Mouse (Mus musculus): Measurements from ENCODE around the gene Wars2.

Wars2 gene

DNA sequence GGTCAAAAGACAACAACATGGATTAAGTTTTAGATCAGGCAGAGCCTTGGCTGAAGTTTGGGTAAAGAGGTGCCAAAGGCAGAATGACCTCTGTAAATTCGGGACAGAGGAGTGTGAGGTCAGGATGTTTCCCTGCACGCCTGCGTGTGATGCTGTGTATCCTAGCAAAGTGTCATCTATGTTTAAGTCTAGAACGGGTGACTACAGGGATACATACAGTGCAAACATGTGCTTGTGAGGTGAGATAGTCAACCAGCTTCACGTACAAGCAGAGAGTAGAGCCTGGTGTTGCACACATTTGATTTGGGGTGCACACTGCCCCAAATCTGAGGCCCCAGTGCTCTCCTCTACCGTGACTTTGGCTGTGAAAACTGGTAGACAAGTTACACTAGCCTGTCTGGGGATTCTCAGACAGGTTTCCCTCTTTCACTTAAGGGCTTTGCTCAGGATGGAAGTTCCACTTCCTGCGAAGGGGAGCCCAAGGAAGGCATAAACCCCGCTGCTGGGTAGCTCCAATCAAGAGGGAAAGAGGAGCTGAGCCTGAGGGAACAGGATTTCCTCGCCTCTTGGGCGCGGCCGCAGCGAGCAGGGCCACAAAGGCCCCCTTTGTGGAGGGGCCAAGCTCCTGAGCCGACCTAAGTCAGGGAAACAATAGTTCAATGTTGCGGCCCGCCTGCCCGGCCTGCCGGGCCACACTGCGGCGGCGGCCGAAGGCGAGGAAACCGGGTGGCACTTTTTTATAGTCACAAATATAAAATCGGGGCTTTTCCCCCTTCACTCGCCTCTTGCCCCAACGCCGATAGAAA, 107.3 kb downstream of the Wars2 start:
- no peak for DNase-seq (ENCODE audit: low spot score)

DNA sequence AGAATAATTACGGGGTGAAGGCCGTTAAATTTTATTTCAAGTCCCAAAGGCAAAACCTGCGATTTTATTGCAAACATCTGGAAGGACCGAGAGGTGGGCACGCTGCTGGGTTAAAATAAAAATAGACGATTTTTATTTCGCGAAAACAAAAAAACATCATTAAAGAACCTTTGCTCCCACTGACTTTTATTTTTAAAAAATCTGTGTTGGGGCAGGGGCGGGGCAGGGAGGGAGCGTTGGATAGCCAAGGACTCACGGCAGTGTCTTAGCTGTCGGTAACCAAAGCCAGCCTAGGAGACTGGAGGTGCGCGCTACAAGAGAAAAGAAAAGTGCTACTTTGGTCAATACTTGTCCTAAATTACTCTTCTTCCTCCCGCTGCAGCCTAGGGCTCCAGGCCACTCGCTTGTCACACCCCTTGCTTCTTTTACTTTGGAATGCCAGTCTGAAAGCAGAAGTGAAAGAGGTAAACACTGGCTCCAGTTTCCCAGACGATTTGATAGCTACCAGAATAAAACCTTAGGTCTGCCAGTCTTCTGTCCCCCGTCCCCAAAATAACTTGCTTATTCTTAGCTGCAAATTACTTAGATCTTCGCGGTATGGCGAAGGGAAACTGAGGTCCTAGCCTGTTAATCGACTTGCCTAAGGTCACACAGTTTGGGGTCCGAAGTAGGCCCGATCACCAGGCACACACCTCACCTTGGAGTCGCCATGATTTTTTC, 108.1 kb downstream of the Wars2 start:
- DNase-seq (ENCODE audit: low spot score): no peak

DNA sequence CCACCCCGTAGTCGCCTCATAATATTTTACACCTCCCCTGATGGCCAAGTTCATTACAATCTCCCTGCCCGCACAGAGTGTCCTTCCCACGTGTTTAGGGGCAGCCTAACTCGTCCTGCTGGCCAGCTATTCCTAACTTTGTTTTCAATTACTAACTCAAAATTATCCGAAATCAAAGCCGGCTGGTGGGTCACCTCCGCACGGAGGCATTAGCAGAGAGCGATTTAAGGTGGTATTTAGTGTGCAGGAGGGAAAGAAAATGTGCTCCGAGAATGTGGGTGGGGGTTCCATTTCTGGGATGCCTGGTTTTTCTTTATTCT, 108.6 kb downstream of the Wars2 start:
- DNase-seq (ENCODE audit: low spot score): no peak

DNA sequence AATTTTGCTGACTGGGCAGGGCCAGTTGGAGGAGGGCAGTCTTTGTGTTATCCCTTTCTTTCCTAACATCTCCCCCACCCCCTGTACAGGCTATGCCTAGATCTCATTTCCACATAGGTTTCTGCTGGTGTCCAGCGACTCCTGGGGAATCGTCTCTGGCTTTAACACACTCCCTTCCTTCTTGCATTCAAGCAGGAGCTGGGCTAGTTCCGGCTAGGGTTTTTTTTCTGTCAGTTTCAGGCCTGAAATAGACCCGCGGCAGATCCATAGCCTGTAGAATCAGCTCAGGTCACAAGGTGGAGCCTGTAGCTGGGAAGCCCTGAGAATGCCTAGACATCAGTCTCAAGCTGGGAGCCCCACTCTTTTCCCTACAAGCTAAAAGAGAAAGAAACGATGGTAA, 109.0 kb downstream of the Wars2 start:
- no peak for DNase-seq (ENCODE audit: low spot score)

DNA sequence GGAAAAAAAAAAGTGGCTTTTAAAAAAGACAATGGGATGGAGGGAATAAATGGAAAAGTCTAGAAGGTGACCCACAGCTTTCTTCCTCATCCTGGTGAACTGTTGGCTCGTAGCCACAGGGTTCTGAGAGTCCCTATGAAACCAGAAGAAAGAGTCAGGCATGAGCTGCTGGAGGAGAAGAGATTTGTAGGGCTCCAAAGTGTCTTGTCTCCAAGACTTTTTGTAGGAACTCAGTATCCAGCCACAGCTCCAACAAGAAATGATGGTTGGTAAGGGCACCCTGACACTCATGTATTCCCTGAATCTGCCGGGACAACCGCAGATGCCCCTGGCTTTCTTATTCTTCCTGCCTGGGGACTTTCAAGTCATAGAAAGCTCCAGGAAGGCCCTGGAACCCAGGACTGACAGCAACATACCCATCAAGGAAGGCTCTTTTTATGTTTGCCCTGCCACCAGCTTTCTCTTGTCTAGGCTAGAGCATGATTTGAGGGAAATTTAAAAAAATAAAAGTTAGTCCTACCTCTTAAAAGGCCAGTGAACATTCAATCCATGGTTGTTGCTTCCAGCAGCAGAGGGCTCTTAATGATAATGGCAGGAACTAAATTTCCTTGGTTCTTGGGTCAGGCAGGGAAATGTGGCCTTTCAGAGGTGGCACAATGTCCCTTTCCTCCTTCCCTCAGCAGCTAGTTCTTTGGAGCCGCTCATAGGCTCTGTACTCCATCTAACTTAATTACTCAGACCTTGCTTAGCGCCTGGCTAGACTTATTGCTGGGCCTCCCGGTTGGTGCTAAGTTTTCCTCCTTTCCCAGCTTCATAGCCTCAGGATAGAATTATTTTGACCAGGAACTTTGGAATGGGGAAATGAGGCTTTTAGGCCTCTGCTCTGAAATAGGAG, 110.7 kb downstream of the Wars2 start:
- DNase-seq (ENCODE audit: low spot score): no peak

DNA sequence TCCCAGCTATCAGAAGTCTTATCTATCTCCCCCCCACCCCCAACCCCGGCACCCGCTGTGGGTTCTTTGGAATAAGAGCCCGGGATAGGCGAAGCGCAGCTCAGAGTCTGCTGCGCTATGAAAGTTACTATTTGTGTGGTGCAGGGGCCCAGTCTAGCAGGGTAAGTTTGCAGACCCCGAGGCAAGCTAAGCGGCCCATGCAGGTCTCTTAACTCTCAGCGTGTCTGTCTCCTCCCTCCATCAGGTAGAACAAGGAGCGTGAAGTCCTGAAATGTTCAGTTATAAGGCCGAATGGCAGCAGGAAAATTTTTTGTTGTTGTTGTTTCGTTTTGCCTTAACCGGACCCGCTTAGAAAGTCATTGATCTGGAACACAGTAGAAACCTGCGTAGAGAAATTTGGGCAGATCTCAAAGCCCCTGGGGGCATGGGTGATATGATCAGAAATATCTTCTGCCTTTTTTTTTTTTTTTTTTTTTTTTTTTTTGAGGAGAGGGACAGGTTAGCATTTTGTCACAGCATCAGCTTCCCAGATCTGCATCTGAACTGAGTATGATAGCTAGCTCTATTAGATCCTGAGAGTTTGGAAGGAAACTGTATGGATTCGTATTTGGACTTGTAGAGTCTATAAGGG, 111.7 kb downstream of the Wars2 start:
- no peak for DNase-seq (ENCODE audit: low spot score)

DNA sequence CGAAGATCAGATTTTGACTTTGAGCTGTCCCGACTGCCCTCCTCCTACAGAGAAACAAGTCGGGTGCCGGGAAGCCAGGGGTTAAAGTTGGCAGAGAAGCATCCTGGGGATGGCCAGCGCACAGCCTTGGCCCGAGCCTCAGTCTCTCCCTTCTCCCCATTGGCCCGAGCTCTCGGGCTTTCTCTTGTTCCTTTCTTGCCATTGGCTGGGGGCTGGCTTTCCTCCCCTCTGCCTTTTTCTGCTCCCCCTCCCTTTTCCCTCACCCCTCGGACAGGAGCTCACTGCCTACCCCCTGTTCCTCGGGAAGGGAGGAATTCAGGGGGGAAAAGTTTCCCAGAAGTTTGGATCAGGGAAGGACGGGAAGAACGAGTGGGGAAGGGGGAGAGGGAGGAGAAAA, 112.2 kb downstream of the Wars2 start:
- DNase-seq (ENCODE audit: low spot score): no peak

DNA sequence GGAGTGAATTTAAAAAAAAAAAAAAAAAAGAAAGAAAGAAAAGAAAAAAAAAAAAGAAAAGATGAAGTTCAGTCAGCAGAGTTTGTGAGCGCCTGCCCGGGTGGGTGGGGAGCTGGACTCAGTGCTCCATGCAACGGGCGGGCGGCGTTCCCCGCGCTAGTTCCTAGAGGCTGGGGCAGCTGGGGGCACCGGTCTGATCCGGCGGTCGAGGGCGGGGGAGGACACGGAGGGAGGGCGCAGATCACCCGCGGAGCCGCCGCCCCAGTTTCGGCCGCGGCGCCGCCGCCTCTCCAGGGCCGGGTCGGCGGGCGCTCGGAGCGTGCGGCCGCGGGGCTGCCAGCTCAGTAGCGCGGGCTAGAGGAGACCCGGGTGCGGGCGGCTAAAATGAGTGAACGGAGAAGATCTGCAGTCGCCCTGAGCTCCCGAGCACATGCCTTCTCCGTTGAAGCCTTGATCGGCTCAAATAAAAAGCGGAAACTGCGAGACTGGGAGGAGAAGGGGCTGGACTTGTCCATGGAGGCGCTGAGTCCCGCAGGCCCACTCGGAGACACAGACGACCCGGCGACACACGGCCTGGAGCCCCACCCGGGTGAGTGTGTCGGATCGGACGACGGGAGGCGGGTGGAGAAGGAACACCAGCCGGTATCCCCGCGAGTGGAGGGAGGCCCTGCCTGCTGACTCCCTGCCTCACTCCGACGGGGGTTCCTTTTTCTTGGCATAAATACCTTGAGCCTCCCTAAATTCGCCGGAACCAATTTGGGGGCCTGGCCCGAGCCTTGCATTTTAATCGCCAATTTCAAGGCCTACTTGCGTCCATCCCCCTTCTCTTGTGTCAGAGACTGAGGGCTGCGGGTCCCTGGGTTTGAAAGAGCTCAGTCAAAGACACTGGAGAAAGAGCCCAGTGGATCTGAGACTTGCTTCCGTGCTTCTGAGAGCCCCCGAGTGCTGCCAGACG, 112.9 kb downstream of the Wars2 start:
- no peak for DNase-seq (ENCODE audit: low spot score)

DNA sequence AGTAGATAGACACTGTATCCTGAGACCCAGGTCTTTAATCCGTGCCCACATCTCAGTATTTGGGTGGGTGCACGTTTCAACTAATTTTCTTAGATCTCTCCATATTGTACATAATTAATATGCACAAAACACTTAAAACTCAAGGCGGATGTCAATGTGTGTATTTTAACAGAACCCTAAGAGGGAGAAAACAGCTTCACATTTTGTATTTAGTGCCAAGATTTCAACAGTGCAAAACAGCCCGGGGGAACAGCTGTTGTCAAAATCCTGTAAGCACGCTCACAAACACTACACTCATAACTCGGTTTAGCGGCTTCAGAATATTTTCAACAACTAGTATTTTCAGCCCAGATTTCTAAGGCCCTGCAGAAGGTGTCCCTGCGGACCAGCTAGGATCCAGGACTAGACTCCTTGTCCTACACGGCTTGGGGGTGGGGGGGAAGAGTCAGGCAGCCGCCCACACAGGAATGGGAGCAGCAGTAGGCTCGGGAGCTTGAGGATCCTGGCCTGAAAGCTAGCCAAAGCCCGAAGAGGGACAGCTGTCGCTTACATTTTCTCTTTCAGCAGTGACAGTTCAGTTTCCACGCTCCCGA, 113.8 kb downstream of the Wars2 start:
- no peak for DNase-seq (ENCODE audit: low spot score)

DNA sequence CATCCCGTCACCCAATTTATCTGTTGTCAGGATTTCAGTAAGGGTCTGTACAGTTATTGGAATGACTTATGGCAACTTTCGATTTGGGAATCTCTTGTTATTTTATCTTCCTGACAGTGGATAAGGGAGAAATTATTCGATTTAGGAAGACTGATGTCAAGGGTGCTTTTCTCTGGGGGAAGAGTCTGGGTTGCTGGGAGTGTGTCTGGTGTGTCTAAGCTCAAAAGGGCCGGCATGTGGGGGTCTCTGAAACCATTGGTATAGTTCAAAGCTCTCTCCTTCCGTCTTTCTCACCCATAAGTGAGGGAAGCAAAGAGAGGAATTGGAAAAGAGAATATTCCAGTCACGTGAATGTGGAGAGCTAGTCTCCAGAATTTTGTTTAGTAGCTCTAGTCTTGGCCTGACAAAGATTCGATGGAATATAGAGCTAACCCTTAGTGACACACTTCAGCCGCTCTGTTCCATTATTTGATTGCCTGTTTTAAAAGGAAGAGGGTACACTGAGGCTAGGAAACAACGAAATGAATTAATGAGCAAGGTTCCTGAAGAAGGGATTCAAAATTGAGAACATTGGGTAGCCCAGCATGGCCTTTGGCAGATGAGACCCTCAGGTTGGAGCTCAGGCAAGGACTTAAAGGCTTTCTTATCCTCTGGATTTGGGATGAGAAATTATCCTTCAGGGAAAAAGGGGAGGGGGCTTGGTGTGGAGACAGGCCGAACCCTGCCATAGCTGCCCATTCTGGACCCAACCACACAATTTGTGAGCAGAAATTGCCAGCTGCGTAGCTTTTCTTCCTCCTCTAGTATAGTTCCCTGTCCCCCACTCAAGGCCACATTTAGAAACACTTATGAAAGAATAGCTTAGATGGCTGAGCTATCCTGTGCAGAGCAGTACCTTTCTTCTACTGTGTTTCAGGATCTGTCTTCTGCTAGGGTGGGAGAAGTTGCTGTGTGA, 114.8 kb downstream of the Wars2 start:
- DNase-seq (ENCODE audit: low spot score): no peak

DNA sequence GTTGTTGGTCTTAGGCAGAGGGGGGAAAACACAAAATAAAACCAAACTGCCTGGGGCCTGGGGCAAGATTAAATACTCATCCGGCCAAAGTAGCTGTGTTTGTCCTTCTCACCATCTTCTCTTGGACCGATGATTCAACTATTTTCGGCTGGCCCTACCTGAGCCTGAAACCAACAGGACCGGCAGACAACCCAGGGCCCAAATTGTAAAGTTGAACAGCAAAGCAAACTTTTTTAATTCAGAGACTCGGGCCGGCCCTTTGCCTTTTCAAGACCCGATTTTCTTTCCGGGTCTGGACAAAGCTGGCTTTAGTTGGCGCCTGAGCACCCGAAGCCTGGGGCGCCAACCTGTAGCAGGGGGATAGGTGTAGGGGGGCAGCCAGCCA, 115.5 kb downstream of the Wars2 start:
- DNase-seq (ENCODE audit: low spot score): no peak

DNA sequence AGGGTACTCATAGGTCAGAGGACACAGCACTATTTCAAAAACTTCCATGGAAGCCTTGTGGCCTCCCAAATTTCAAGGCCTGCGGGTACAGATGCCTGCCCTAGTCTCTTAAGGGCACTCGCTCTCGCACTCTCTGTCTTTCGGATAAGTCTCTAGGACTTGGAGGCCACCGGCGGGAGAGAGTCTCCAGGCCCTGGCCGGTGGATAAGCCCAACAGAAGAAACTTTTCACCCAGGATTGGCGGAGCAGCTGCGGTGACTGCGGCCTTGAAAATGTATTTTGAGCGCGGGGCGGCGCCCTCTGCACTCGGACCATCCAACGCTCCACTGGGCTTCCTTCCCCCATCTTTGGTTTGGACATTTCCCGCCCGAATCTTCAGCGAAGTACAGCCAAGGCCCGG, 115.9 kb downstream of the Wars2 start:
- DNase-seq (ENCODE audit: low spot score): no peak

DNA sequence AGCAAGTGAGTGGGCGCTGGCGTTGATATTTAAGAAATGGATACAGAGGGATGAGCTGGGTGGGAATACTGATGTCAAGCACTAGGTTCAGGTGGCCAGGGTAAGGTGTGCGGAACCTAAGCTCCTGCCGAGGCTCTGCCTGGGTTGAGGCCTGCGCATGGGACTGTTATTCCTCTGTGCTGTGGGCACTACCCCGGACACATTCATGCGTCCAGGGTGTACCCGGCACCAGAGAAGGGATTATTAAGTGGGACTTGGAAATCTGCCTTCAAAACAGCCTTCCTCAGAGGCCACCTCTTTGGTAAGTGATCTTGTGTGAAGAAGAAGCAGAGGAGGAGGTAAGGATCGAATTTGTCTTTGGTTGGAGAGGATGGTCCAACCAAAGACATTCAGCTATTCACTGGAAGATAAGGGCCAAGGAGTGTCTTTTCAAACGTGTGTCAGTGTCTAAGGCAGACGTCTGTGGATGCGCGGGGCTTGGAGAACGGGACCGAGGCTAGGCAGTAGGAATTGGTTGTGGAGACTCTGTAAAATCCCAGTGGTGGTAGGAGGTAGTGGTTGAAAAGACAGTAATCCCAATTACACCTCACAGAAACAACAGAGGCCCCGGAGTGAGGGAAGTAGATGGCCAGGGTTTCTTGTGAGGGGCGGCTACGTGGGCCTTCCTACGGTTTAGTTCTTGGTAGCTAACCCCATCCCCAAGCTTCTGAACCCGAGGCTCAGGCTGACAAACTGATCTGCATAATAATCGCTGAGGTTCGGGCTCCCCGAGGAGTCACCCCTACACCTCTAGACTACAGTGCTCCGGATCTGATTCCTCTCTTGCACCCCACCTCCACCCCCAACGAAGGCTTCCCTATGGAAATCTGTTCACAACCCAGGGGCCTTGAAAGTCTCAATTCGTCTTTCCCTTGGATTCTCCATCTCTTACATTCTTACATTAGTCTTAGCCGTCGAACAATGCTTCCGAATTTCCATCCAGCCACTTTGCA, 117.0 kb downstream of the Wars2 start:
- no peak for DNase-seq (ENCODE audit: low spot score)

DNA sequence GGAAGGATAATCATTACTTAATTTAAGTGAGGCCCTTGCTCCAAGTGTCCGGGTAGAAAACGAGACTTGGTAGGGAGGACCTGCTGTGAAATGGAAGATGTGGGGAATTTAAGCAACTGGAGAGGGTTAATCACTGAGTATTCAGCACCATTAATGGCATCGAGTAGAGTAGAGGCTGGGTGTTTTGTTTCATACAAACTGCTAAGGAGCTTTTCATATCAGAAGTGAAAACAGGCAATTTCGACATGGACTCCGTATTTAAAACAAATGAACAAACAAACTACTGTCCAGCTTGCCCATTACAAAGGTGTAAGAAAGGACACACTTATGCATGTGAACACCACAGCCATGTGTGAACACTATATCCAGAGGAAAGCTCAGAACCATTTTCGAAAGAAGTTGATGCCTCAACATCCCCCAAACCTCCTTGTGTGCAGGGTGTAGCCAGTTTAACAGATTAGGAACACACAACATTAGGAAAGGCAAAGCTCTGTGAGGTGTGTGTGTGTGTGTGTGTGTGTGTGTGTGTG, 118.9 kb downstream of the Wars2 start:
- DNase-seq (ENCODE audit: low spot score): no peak

DNA sequence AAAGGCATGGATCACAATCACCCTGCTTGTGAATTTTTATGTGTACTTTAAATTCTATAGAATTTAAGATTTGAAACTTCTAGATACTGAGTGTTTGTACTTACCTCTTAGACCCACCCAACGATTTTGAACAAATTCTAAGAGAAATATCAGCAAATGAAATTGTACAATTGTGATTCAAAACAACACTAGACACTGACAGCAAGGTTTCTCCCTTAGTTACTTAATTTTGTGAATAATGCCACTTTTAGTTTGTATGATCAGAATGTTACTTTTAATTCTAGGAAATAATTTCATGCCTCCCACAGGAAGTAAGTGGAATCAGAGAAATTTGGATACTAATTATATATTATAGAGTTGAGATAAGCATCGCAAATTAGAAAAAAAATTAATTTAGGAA, 119.5 kb downstream of the Wars2 start:
- no peak for DNase-seq (ENCODE audit: low spot score)

DNA sequence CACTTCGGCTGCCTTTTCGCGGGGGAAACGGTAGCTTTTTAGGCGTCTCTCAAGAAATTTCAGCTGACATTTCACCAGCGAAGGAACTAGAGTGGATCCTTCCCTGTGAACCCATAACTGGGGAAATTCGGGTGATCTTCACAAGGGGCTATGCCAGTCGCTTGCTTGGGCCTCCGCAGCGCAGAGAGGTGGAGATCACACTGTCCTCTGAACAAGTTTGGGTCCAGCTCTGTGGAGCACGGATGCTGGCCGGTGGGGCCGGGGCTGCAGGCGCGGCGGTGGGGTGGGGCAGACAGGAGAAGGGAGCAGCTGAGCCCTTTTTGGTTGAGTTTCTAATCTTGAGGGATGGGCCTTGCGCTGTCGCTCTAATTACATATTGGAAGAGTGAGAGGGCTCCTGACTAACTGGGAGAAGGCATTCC, 120.5 kb downstream of the Wars2 start:
- DNase-seq (ENCODE audit: low spot score): no peak

DNA sequence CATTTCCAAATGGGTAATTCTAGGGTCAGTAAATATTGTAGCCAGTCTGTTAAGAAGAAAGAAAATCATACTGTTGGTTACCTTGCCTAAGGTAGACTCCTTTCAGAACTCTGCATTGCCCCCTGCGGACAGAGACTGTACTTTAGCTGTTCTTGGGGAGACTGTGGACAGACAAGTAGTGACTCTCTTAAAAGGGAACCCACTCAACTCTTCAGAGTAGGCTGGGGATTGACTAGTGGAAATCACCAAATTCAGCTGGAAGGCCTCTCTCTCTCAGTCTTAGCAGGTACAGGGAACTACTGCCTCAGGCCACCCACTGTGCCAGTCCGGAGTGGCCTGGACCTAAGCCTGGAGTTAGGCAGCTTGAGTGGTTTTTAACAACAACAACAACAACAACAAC, 121.1 kb downstream of the Wars2 start:
- no peak for DNase-seq (ENCODE audit: low spot score)

DNA sequence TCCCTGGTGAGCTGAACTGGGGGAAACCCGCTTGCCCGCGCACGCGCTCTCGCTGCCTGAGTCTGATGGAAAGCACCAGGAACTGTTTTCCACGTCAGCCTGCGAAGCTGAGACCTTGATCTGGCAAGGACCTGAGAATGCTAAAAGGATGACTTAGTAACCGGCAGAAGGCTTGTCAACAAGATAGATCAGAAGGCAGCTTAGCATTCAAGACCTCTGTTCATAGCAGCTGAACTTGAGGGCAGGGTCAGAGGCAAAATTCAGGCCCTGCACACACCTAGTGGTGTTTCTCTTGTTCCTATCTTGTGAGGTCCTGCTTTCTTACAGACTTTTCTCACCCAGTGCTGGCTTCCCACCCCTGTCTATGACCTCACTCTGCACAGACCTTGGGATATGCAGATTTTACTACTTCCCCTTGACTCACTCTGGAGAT, 122.6 kb downstream of the Wars2 start:
- DNase-seq (ENCODE audit: low spot score): no peak

Data from MN1 (cell line).